Mouse (Mus musculus) myocyte (in vitro differentiated cells): ENCODE results near the gene Dhx34. TPM values are rescaled to one million over a fixed set of nuclear protein-coding genes. Genes with fewer than 3 reads are reported as not detected.

Experiments used
- H3K27me3 ChIP-seq: one replicate; pipeline ENCODE4 v1.6.1; 2011; ENCODE audit not compliant: control insufficient read depth, insufficient read depth, insufficient read length
- H3K36me3 ChIP-seq: one replicate; pipeline ENCODE4 v1.6.1; 2011; ENCODE audit not compliant: control insufficient read depth, insufficient read depth
- H3K4me2 ChIP-seq: one replicate; pipeline ENCODE4 v1.6.1; 2011; ENCODE audit warnings: low read depth, control low read depth
- H3K4me3 ChIP-seq: one replicate; pipeline ENCODE4 v1.5.1; 2011; ENCODE audit warnings: mild to moderate bottlenecking, control low read depth, moderate library complexity
- H3K79me2 ChIP-seq: one replicate; pipeline ENCODE4 v1.6.1; 2011; ENCODE audit not compliant: control insufficient read depth, insufficient read depth
- H3ac ChIP-seq: one replicate; pipeline ENCODE4 v1.6.1; 2011; ENCODE audit not compliant: control insufficient read depth, insufficient read length
- CEBPB ChIP-seq: IDR thresholded peaks from 2 replicates; pipeline ENCODE4 v1.6.1; 2011; ENCODE audit warnings: mild to moderate bottlenecking, moderate library complexity; ENCODE audit not compliant: poor library complexity, insufficient read depth, severe bottlenecking
- E2F4 ChIP-seq: IDR thresholded peaks from one replicate; pipeline ENCODE4 v1.6.1; 2011; ENCODE audit warnings: mild to moderate bottlenecking, control low read depth, moderate library complexity; ENCODE audit not compliant: insufficient read depth
- MAX ChIP-seq: IDR thresholded peaks from one replicate; pipeline ENCODE4 v1.6.1; 2011; ENCODE audit warnings: low read depth, mild to moderate bottlenecking, control low read depth
- MYOD1 ChIP-seq, 3 experiments: IDR thresholded peaks; one replicate each; pipeline ENCODE4 v1.6.1; 2011; ENCODE audit warnings: control low read depth in 2 of 3, low read depth in 2 of 3, mild to moderate bottlenecking in 2 of 3, moderate library complexity in 1 of 3; ENCODE audit not compliant: insufficient read length in 2 of 3, control insufficient read depth in 1 of 3
- MYOG ChIP-seq, 3 experiments: IDR thresholded peaks; one replicate each; pipeline ENCODE4 v1.6.1; 2011; ENCODE audit warnings: control low read depth in 2 of 3, low read depth in 2 of 3, mild to moderate bottlenecking in 2 of 3; ENCODE audit not compliant: insufficient read length in 2 of 3, control insufficient read depth in 1 of 3, insufficient read depth in 1 of 3
- POLR2A ChIP-seq: IDR thresholded peaks from one replicate; pipeline ENCODE4 v1.6.1; 2011; ENCODE audit warnings: low read depth, mild to moderate bottlenecking, control low read depth, moderate library complexity; ENCODE audit not compliant: insufficient read length
- POLR2AphosphoS2 ChIP-seq: IDR thresholded peaks from one replicate; pipeline ENCODE4 v1.6.1; 2011; ENCODE audit warnings: low read depth, control low read depth; ENCODE audit not compliant: insufficient read length
- REST ChIP-seq: IDR thresholded peaks from one replicate; pipeline ENCODE4 v1.6.1; 2011; ENCODE audit warnings: mild to moderate bottlenecking, control low read depth, moderate library complexity; ENCODE audit not compliant: insufficient read depth, insufficient read length
- SRF ChIP-seq: IDR thresholded peaks from one replicate; pipeline ENCODE4 v1.6.1; 2011; ENCODE audit warnings: low read depth; ENCODE audit not compliant: control insufficient read depth, insufficient read length
- TCF12 ChIP-seq: IDR thresholded peaks from one replicate; pipeline ENCODE4 v1.6.1; 2011; ENCODE audit warnings: mild to moderate bottlenecking, control low read depth; ENCODE audit not compliant: poor library complexity, insufficient read depth, severe bottlenecking
- TCF3 ChIP-seq: IDR thresholded peaks from one replicate; pipeline ENCODE4 v1.6.1; 2011; ENCODE audit warnings: low read depth, control low read depth; ENCODE audit not compliant: insufficient read length
- USF1 ChIP-seq: IDR thresholded peaks from one replicate; pipeline ENCODE4 v1.6.1; 2011; ENCODE audit warnings: low read depth, mild to moderate bottlenecking, control low read depth, moderate library complexity
- polyA plus RNA-seq: library from polyadenylated mRNA; unstranded; fragments of >200 nt; fragmentation: generic; extraction: Trizol; gene quantifications from one replicate; pipeline ENCODE4 v1.2.1, GENCODE M21; 2012; ENCODE audit warnings: missing spikeins

Gene Dhx34
- polyA plus RNA-seq, 1 experiment, result 9.0 TPM

DNA sequence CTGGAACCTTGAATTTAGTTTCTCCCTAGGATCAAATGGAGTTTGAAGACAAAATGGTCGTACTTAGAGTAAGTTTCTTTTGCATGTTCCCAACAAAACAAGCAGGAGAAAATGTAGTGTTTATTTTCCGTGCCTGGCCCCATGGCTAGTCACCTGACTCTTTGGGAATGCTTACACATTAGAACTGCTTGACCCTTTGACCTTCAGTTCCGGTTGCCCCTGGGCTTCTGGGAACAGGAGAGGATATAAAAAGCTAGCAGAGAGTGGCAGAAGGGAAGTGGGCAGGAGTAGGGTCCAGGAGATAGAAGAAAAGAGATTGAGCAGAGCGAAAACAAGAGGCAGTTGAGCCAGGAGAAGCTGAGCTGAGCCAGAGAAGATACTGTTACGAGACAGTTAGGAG, 8.0 kb upstream of the Dhx34 start:
- Histone ChIP-seq H3K36me3 (no peaks in the 10 kb centered on the region), H3K4me2 (no peak overlapping the region), H3K79me2 (no peaks in the 10 kb centered on the region), H3ac (no peak overlapping the region), H3K4me3 (no peak overlapping the region), H3K27me3 (peaks cover 5% of the 10 kb centered on the region)
- TF ChIP-seq POLR2A (no peak), SRF (no peak), POLR2AphosphoS2 (no peak), MAX (no peak), USF1 (no peak)

DNA sequence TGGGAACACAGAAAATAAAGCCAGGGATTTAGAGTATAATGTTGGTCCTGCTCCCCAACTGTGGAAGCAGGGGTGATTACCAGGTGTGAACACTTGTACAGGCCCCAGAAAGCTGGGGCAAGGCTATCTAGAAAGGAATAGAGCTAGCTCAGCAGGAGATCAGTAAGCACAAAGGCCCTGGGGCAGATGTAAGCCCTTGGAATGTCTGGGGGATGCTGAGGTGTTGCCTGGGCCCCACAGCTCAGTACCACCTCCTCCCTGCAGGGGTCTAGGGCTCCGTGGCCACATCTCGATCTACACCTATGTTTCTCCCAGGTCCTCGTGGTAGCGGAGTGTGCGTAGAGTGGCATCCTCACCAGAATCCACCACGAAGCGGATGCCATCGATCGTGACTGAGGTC, 7.9 kb downstream of the Dhx34 start:
- Histone ChIP-seq H3K4me2 (no peak overlapping the region), H3ac (no peak overlapping the region), H3K36me3 (no peaks in the 10 kb centered on the region), H3K4me3 (no peak overlapping the region), H3K79me2 (no peaks in the 10 kb centered on the region), H3K27me3 (no peaks in the 10 kb centered on the region)
- TF ChIP-seq TCF12 (no peak), MYOG (IDR thresholded peaks at IDR 0.05; ENCODE audit: control insufficient read depth in 1 of 3, insufficient read depth in 1 of 3, insufficient read length in 2 of 3, low read depth in 2 of 3) (no peak), CEBPB (no peak), MAX (no peak), SRF (no peak), MYOD1 (IDR thresholded peaks at IDR 0.05; ENCODE audit: control insufficient read depth in 1 of 3, insufficient read length in 2 of 3, low read depth in 2 of 3) (no peak), POLR2AphosphoS2 (no peak), TCF3 (no peak), E2F4 (no peak), USF1 (no peak), POLR2A (no peak), REST (no peak)

DNA sequence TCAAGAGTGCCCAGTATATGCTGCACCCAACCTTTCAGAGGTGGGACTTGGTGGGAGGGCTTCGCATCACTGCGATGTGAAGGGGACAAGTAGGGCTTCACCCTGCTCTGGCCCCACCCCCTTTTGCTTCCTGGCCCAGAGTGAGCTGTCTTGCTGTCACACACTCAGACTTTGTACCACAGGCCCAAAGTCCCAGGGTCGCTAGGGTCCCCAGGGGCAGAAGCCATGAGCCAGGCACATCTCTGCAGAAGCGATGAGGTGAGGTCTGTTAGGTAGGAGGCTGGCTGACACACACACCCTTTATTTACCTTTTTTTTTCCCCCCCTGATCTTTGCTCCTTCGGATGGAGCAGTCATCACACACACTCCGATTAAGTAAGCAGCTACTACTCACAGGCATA, 8.6 kb downstream of the Dhx34 start:
- H3K4me2 ChIP-seq, result no peak overlapping the region
- no peaks in the 10 kb centered on the region for H3K79me2 ChIP-seq
- no peaks in the 10 kb centered on the region for H3K36me3 ChIP-seq
- no peak for TF ChIP-seq TCF12
- TF ChIP-seq POLR2A, result no peak
- no peak for TF ChIP-seq POLR2AphosphoS2
- no peak overlapping the region for H3ac ChIP-seq
- H3K27me3 ChIP-seq, result no peaks in the 10 kb centered on the region
- no peak overlapping the region for H3K4me3 ChIP-seq

DNA sequence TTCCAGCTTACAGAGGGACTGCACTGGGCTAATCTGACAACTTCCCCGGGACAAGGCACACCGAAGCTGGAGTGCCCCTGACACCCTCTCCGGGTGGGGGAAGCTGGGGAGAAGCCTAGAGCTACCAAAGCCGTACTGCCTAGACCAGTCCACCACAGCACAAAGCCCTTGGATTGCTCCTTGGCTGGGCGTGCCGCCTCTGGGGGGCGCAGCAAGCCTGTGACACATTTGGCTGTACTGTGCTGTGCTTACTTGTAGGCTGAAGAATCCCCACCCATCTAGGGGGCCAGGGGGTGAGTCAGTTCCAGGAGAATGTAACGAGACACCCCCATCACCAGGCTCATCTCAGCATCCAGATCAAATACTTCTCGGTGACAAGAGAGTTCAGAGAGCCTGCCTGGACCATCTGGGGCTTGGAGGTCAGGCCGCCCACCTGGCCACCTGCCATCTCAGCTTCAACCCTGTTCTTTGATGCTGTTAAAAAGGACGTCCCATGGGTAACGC, 10.9 kb downstream of the Dhx34 start:
- H3K36me3 ChIP-seq, result no peaks in the 10 kb centered on the region
- H3K79me2 ChIP-seq, result no peaks in the 10 kb centered on the region
- H3K4me3 ChIP-seq, result no peak overlapping the region
- H3K4me2 ChIP-seq, result no peak overlapping the region
- H3ac ChIP-seq, result no peak overlapping the region
- TF ChIP-seq MYOG (IDR thresholded peaks at IDR 0.05; ENCODE audit: control insufficient read depth in 1 of 3, insufficient read depth in 1 of 3, insufficient read length in 2 of 3, low read depth in 2 of 3), result no peak
- no peak for TF ChIP-seq POLR2AphosphoS2
- no peak for TF ChIP-seq E2F4
- TF ChIP-seq USF1, result no peak
- H3K27me3 ChIP-seq, result no peaks in the 10 kb centered on the region

DNA sequence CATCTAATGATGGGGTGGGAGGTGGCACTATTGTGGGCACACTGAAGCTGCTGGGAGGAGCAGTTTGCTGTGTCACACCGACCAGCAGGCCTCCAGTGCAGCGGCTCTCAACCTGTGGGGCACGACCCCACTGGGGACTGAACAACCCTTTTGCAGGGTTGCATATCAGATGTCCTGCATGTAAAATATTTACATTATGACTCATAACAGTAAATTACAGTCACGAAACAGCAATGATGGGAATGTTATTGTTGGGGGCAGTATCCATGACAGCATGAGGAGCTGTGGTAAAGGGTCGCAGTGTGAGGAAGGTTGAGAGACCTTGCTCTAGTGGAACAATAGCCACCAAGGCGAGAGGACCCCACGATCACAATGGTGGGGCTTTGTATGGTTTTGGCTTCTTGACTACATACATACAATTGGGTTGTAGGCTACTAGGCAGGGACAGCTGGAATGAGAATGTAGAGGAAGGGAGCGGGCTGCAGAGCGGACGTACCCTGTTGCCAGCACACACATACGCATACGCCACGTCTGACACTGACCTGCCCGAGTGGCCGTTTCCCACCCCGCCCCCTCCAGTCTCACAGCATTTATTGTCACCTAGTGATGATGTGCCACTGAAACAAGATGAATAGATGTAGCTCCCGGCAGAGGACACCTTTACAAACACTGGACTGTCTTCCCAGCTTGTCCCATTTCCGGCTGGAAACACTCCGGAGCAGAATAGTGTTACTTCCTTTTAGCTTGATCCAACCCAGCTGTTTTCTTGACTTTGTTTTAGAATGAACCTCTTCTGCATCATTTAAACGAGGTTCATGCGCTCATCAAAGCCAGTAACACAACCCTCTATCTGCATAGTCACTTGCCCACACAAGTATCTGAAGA, 12.8 kb downstream of the Dhx34 start:
- peak overlapping the region; percentile 67 for H3K4me2 ChIP-seq
- no peaks in the 10 kb centered on the region for H3K27me3 ChIP-seq
- TF ChIP-seq MAX (no peak), POLR2AphosphoS2 (no peak), SRF (no peak), USF1 (no peak), POLR2A (no peak), TCF12 (no peak), E2F4 (no peak)
- H3ac ChIP-seq, result no peak overlapping the region
- H3K36me3 ChIP-seq, result no peaks in the 10 kb centered on the region
- H3K79me2 ChIP-seq, result no peaks in the 10 kb centered on the region
- no peak overlapping the region for H3K4me3 ChIP-seq
